Mouse (Mus musculus) hindbrain, embryonic 12.5 days (tissue): Measurements from ENCODE around the gene Omt2b. TPM values are rescaled to one million over a fixed set of nuclear protein-coding genes. Genes with fewer than 3 reads are reported as not detected.
"Not testable (repeated sequence)": the region's sequence is repeated elsewhere in the genome, so short reads cannot be mapped to it uniquely, and the experiment has no call there.

Experiments used
- ATAC-seq: fragments of 200-750 bp; cut with Nextera tagmentation; 2 replicates; pipeline ENCODE4 v1.8.0; 2017; ENCODE audit warnings: moderate TSS enrichment; ENCODE audit not compliant: low FRiP score
- H3K27ac ChIP-seq: fragments of 300-500 bp; sonication (generic); 2 replicates; pipeline ENCODE4 v1.5.1; 2016; ENCODE audit warnings: mild to moderate bottlenecking
- H3K27me3 ChIP-seq: fragments of 300-500 bp; sonication (generic); 2 replicates; pipeline ENCODE4 v1.6.1; 2016; ENCODE audit warnings: mild to moderate bottlenecking
- H3K36me3 ChIP-seq: fragments of 300-500 bp; sonication (generic); 2 replicates; pipeline ENCODE4 v1.6.1; 2016; ENCODE audit warnings: mild to moderate bottlenecking
- H3K4me1 ChIP-seq: fragments of 300-500 bp; sonication (generic); 2 replicates; pipeline ENCODE4 v1.6.1; 2016
- H3K4me2 ChIP-seq: fragments of 300-500 bp; sonication (generic); replicated peaks from 2 replicates; pipeline ENCODE4 v1.6.1; 2016; ENCODE audit warnings: mild to moderate bottlenecking
- H3K4me3 ChIP-seq: fragments of 300-500 bp; sonication (generic); 2 replicates; pipeline ENCODE4 v1.5.1; 2016; ENCODE audit warnings: mild to moderate bottlenecking
- H3K9ac ChIP-seq: fragments of 300-500 bp; sonication (generic); 2 replicates; pipeline ENCODE4 v1.6.1; 2016; ENCODE audit warnings: mild to moderate bottlenecking, moderate library complexity
- H3K9me3 ChIP-seq: fragments of 300-500 bp; sonication (generic); replicated peaks from 2 replicates; pipeline ENCODE4 v1.6.1; 2016; ENCODE audit warnings: mild to moderate bottlenecking
- WGBS: fragments of 180-500 bp; shearing (Covaris S2); methylation state at CpG from one replicate; pipeline ENCODE4 v1.1.7; 2016; 5-methylcytosine and 5-hydroxymethylcytosine counted together
- polyA plus RNA-seq: library from polyadenylated mRNA; unstranded; fragments of >200 nt; fragmentation: Nextera tagmentation; extraction: Ambion mirVana; gene quantifications from 2 replicates; pipeline ENCODE4 v1.2.1, GENCODE M21; 2016

Gene Omt2b
- polyA plus RNA-seq, 1 experiment from 2014 or later = not detected

DNA sequence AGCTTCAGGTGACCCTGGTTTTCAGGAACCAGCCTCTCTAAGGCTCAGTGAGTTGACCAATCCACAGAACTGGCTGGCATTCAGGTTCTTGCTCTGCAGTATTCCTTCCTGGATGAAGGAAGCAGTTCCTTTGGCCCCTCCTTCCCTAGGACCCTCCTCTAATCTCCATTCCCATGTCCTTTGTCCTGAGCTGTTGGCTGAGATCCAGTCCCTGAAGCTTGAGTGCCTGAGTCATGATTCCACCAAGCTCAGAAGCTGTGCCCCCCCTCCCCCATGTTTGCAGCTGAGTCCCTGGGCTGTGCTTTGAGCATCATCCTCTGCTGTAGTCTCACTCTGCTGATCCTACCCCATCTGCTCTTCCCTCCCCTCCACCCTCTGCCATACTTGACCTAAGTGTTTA, 9.7 kb downstream of the Omt2b start:
- not testable (repeated sequence) for H3K36me3 ChIP-seq, H3K9me3 ChIP-seq, H3K27me3 ChIP-seq, ATAC-seq, H3K4me3 ChIP-seq, H3K27ac ChIP-seq, H3K4me1 ChIP-seq, H3K4me2 ChIP-seq, H3K9ac ChIP-seq

DNA sequence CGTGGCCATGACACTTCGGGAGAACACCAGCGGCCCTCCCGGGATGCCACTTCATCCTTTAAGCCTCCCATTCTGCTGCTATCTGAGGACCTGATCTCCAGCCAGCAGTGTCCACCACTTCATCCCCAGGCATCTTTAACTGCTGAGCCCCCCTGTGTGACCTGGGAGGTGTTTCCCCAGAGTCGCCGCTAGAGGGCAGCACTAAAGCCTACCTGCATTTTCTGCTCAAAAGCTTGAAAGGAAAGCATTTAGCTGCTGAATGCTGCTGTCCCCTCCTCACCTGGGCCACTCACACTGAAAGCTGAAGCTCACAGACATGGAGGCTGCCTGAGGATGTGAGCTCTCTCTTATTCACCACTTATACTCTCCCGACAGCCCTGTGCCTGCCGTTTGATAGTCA, 12.9 kb downstream of the Omt2b start:
- H3K36me3 ChIP-seq, H3K4me3 ChIP-seq, H3K9ac ChIP-seq, H3K9me3 ChIP-seq, H3K27ac ChIP-seq, H3K4me2 ChIP-seq, H3K4me1 ChIP-seq, ATAC-seq, H3K27me3 ChIP-seq: not testable (repeated sequence)
- 19% methylated on average over 8 of the region's 8 CpGs for WGBS

DNA sequence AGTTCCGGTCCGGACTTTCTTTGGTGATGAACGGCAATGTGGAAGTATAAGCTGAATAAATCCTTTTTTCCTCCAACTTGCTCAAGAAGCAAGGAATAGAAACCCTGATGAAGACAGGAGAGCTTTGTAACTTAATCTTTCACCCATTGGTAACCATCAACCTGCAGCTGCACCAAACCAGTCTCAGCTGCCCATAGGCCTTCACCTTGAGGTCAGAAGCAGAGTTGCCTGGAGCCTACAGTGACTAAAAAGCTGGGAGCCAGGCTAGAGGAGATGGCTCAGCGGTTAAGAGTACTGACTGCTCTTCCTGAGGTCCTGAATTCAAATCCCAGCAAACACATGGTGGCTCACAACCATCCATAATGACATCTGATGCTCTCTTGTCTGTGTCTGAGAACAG, 15.1 kb downstream of the Omt2b start:
- not testable (repeated sequence) for H3K27ac ChIP-seq, H3K9ac ChIP-seq, H3K4me3 ChIP-seq

DNA sequence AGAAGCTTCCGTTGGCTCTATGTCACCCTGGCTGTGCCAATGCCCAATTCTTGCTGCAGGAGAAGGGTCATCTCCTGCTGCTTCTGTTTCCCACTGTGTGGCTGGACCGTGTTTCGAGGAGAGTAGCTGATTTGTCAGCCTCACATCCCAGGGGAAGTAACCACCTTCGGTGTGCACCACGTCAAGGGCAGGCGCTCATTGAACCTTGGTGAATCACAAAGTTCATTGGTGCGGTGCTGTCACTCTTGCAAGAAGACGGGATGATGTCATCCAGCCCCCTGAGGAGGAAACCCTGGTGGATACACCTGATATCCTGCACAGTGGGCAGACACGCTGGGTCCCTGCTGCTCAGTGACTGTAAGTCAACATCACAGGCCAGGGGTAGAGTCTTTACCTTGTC, 15.7 kb downstream of the Omt2b start:
- H3K9me3 ChIP-seq, H3K27ac ChIP-seq, H3K4me2 ChIP-seq, H3K27me3 ChIP-seq, H3K4me3 ChIP-seq, ATAC-seq, H3K4me1 ChIP-seq, H3K36me3 ChIP-seq, H3K9ac ChIP-seq: not testable (repeated sequence)
- WGBS = 86% methylated on average over 9 of the region's 9 CpGs

More for the DNA sequence above, 15.1 kb downstream of the Omt2b start:
- not testable (repeated sequence) for H3K4me2 ChIP-seq, H3K27me3 ChIP-seq, H3K4me1 ChIP-seq, H3K36me3 ChIP-seq, ATAC-seq, H3K9me3 ChIP-seq
- WGBS = 81% methylated on average over 4 of the region's 4 CpGs

DNA sequence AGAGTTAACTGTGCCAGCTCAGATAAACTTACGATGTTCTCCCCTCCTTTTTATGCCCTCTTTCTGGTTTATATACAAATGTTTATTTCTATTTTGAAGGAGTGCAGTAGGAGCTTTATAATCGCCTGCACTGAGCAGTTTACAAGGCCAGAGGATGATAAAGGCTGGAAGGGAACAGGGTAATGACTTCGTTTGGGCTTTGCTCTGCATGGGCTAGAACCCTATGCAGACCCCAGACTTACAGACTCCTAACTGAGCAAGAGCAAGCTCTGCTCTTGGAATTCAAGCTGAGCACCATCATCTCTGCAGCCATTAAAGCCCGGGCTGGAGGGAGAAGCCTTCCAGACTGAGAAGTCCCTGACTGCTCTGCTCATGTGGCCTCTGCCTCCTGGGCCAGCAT, 17.8 kb downstream of the Omt2b start:
- WGBS = 74% methylated on average over 4 of the region's 4 CpGs
- not testable (repeated sequence) for H3K4me3 ChIP-seq, H3K9ac ChIP-seq, H3K9me3 ChIP-seq, ATAC-seq, H3K36me3 ChIP-seq, H3K27ac ChIP-seq, H3K4me2 ChIP-seq, H3K4me1 ChIP-seq, H3K27me3 ChIP-seq

DNA sequence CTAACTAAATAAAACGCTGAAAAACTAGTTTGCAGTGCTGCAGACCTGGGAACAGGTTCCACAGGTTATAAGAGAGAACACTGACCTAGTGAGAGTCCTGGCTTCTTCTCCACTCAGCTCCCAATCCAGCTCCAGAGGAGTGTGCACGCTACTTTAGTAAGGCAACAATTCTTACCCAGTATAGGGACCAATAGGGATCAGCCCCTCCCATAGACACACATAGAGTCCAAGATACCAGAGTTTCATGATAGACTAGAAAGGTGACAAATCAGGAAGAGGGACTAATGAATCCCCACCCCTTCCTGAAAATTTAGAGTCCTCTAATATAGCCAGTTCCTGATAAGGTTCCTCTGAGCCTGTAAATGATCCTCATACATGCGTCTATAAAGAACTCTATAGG, 19.6 kb downstream of the Omt2b start:
- Histone ChIP-seq H3K9me3 (no peaks in the 10 kb centered on the region), H3K4me2 (no peak overlapping the region), H3K27me3 (no peaks in the 10 kb centered on the region), H3K27ac (no peak overlapping the region), H3K9ac (no peak overlapping the region), H3K4me3 (no peak overlapping the region), H3K4me1 (no peaks in the 10 kb centered on the region), H3K36me3 (no peaks in the 10 kb centered on the region)
- WGBS = 69% methylated on average over 3 of the region's 3 CpGs
- no peak for ATAC-seq

DNA sequence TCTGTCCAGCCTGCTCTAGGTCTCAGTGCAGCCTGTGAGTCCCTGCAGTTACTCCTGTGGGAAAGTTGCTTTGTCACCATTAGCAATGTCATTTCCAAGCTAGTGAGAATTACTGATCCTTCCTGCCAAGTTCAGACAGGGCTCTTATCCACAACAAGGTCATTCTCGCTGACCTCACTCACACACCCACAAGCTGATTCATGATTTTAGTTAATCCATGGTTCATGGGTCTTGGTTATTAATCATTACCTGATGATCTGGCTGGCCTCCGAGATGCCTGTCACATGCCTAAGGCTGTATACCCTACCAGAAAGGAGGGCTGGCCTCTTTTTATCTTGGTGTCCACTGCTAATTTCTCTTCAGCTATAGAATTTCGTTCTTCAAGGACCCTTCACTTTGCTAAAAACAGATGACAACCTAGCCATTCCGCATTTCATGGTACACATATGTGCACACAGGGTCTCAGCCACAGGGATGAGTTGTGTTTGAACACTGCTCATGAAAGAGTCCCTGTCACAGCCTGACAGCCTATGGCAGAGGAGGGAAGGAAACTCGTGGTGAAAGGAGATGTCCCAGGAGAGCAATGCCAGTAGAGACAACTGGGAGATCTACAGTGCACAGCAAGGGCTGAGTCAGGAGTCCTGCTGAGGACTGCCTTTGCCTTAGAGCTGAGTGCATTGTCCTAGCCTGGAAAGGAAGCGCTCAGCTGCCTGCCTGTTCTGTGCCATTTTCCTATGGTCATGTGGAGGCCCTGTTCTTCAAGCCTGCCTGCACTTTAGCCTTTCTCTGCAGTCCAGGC, 21.0 kb downstream of the Omt2b start:
- not testable (repeated sequence) for ATAC-seq, H3K27me3 ChIP-seq, H3K4me3 ChIP-seq, H3K4me1 ChIP-seq, H3K4me2 ChIP-seq, H3K9me3 ChIP-seq, H3K27ac ChIP-seq, H3K9ac ChIP-seq, H3K36me3 ChIP-seq
- 73% methylated on average over 6 of the region's 6 CpGs for WGBS

DNA sequence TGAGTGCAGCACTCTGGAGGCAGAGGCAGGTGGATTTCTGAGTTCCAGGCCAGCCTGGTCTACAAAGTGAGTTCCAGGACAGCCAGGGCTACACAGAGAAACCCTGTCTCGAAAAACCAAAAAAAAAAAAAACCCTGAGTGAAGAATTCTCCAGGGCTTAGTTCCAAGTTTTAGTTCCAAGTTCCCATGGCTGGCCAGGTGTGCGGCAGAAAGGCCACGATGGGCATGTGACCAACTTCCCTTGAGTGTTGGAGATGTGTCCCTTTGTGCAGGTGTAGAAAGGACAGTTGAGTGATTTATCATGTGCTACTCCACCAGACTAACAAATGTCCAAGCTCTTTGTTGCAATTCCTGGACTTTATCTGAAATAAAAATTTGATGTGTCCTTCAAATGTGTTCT, 21.8 kb downstream of the Omt2b start:
- not testable (repeated sequence) for H3K27ac ChIP-seq, H3K9me3 ChIP-seq, H3K36me3 ChIP-seq, H3K4me1 ChIP-seq, H3K4me3 ChIP-seq, H3K9ac ChIP-seq, H3K4me2 ChIP-seq, H3K27me3 ChIP-seq, ATAC-seq
- WGBS = 85% methylated on average over 3 of the region's 3 CpGs

DNA sequence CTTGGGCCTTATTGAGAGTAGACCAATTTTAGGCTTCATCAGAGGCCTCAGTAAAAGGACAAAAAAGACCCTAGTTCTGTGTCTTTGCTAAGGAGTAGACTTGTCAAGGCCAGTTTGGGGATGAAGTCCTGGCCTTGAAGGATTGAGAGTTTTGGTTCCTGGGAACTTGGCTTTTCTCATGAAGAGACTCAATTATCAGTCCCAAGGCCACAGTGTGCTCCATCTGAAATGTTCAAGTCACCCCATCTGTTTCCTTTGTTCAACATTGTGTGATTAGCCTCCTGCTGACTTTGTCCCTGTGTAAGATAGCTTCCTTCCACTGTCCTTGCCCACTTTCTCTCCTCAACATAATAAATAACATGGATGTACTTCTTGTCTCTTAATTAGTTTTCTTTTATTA, 22.6 kb downstream of the Omt2b start:
- H3K36me3 ChIP-seq, H3K27ac ChIP-seq, H3K27me3 ChIP-seq, H3K4me3 ChIP-seq, ATAC-seq, H3K9ac ChIP-seq, H3K4me2 ChIP-seq, H3K4me1 ChIP-seq, H3K9me3 ChIP-seq: not testable (repeated sequence)

DNA sequence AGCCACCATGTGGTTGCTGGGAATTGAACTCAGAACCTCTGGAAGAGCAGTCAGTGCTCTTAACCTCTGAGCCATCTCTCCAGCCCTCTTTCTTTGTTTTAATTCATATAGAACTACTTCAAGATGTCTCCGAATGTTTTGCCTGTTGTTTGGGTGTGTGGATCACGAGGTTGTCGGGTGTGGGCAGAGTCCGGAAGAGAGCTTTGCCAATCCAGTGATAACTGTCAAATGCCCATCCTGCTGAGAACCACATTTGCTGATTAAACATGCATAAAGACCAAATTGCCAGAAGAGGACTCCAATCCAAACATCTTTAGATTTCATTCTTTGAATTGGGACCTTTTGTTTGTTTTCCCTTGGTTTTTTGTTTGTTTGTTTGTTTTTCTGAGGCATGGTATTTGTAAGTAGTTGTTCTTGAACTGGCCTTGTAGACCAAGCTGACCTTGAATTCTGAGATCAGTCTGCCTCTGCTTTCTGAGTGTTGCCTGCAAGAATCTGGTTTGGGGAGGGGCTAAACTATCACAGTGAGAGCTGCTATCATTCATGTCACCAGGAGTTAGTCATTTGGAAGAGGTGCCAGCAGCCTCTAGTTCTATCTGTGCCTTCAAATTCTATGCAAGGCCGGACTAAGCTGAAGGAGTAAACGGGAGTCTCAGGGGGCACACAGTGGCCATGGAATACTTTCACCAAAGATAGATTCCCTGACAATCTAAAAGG, 24.3 kb downstream of the Omt2b start:
- no peaks in the 10 kb centered on the region for H3K36me3 ChIP-seq
- no peak overlapping the region for H3K4me3 ChIP-seq
- ATAC-seq = no peak
- H3K27me3 ChIP-seq = no peaks in the 10 kb centered on the region
- 86% methylated on average over 6 of the region's 6 CpGs for WGBS
- H3K4me1 ChIP-seq = no peaks in the 10 kb centered on the region
- H3K4me2 ChIP-seq = no peak overlapping the region
- H3K27ac ChIP-seq = no peak overlapping the region
- no peaks in the 10 kb centered on the region for H3K9me3 ChIP-seq
- no peak overlapping the region for H3K9ac ChIP-seq

DNA sequence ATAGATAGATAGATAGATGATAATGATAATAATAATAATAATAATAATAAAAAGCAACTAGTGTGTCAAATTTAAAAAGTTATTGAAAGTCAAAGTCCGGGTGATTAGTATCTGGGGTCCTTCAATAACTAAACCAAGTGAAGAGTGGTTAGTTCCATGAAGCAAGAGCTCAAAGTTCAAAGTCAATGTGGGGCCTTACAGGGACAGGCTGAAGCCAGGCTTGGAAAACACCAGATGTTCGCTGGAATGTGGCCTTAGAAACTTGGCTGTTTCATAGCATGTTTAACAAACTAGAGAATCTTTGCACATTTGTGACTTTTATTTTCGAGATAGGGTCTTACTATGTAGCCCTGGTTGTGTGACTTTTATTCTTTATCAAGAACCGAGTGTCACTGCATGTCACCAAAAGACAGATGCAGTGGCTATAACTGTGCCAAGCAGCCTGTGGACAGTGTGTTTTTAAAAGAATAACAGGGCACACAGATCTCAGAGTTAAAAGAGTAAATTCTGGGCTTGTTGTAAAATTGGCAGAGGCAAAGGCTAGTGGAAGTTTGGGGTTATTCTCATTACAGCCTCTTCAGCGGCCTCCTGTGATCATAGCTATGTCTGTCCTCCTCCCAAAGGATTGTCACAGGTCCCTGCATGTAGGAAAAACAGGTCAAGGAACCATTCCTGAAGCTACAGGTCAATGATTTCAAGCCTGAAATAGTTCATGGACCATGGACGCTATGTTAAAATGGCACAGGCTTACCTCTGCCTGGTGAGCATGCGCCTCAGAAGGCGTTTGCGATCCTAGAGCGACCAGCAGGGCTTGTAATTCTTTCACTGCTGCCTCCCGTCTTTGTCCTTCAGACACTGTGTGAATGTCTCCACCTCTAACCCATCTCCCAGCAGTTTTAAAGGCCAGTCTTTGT, 27.5 kb downstream of the Omt2b start:
- no peak overlapping the region for H3K4me3 ChIP-seq
- H3K27ac ChIP-seq = no peak overlapping the region
- no peaks in the 10 kb centered on the region for H3K9me3 ChIP-seq
- ATAC-seq = no peak
- H3K9ac ChIP-seq = no peak overlapping the region
- no peaks in the 10 kb centered on the region for H3K36me3 ChIP-seq
- 82% methylated on average over 11 of the region's 11 CpGs for WGBS
- H3K4me2 ChIP-seq = no peak overlapping the region
- H3K27me3 ChIP-seq = no peaks in the 10 kb centered on the region
- no peaks in the 10 kb centered on the region for H3K4me1 ChIP-seq

DNA sequence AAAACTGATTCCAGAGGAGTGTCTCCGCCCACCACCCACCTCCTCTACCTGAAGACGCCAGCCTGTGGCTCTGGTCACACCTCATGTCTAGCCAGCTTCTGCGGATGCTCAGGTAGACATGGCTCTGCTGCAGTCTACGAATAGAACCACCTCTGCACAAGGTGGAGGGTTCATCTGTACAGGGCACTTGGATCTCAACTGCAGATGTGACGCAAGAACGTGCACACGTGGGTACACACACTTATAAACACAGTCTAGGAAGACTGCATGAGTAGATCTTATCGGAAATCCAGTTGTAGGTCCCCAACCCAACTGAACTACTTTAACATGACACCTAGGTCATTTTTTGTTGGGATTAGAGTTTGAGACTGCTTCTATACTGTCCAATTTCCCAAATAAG, 28.2 kb downstream of the Omt2b start, which contains the start of gene Gsta2:
Gsta2 (minus strand) TSS at position 178 of the 400 bp plus-strand sequence.
- no peak for ATAC-seq
- WGBS = 87% methylated on average over 8 of the region's 8 CpGs

More for the DNA sequence above, 28.2 kb downstream of the Omt2b start, which contains the start of gene Gsta2:
- H3K9me3 ChIP-seq = no peaks in the 10 kb centered on the region
- H3K36me3 ChIP-seq = no peaks in the 10 kb centered on the region
- H3K27ac ChIP-seq = no peak within 1 kb of the TSS
- H3K27me3 ChIP-seq = no peaks in the 10 kb centered on the region
- no peaks in the 10 kb centered on the region for H3K4me1 ChIP-seq
- no peak within 1 kb of the TSS for H3K4me3 ChIP-seq
- no peak within 1 kb of the TSS for H3K4me2 ChIP-seq
- H3K9ac ChIP-seq = no peak within 1 kb of the TSS
